Mouse (Mus musculus): ENCODE measurements around the gene Smarca4. TPM values are rescaled to one million over a fixed set of nuclear protein-coding genes. Genes with fewer than 3 reads are reported as not detected.

Gene Smarca4
- total RNA-seq (2014; rRNA removed) (173 and 195 TPM in 2 replicates), polyA plus RNA-seq (2015; fragmentation: Nextera tagmentation; extraction: Ambion mirVana) (80.8 and 84.9 TPM in 2 replicates)

GRCm38 (mm10) chr9:21615617-21616231 lies at the start of gene Smarca4:
Gene Smarca4, plus strand, starts transcription at chr9:21616169.
- Histone ChIP-seq H3K4me2 (ENCODE audit: low read depth, low read length, poor library complexity, severe bottlenecking) (peak within 1 kb of the TSS; percentile 70), H3K9ac (replicated peaks; ENCODE audit: low read length, poor library complexity, severe bottlenecking) (peak within 1 kb of the TSS; percentile 87), H3K4me1 (ENCODE audit: insufficient read depth, low read length) (peaks cover 11% of the 10 kb centered on the region), H3K27ac (ENCODE audit: low read depth, low read length) (peak within 1 kb of the TSS; percentile 96), H3K9me3 (ENCODE audit: low read length) (no peaks in the 10 kb centered on the region), H3K27me3 (ENCODE audit: insufficient read depth, low read length) (no peaks in the 10 kb centered on the region), H3K4me3 (ENCODE audit: low read depth, low read length) (peak within 1 kb of the TSS; percentile 68), H3K36me3 (ENCODE audit: insufficient read depth, low read length) (no peaks in the 10 kb centered on the region)
- WGBS, result 1% methylated on average over 43 of the region's 45 CpGs
- no peak for TF ChIP-seq CTCF (IDR thresholded peaks at IDR 0.05)
- ATAC-seq (ENCODE audit: low FRiP score) (peak; percentile 95), DNase-seq (ENCODE audit: low spot score) (peak; percentile 99)

GRCm38 (mm10) chr9:21566538-21566937 lies 49.4 kb upstream of the Smarca4 start:
- H3K9me3 ChIP-seq (ENCODE audit: low read length), result no peaks in the 10 kb centered on the region
- TF ChIP-seq CTCF (IDR thresholded peaks at IDR 0.05), result no peak
- DNase-seq (ENCODE audit: low spot score), result no peak
- H3K27me3 ChIP-seq (ENCODE audit: insufficient read depth, low read length), result no peaks in the 10 kb centered on the region
- no peaks in the 10 kb centered on the region for H3K4me1 ChIP-seq (ENCODE audit: insufficient read depth, low read length)
- no peak overlapping the region for H3K4me3 ChIP-seq (ENCODE audit: low read depth, low read length)
- no peak for ATAC-seq (ENCODE audit: low FRiP score)
- WGBS, result 94% methylated on average over 1 of the region's 1 CpGs
- no peak overlapping the region for H3K4me2 ChIP-seq (ENCODE audit: low read depth, low read length, poor library complexity, severe bottlenecking)
- H3K9ac ChIP-seq (replicated peaks; ENCODE audit: low read length, poor library complexity, severe bottlenecking), result no peak overlapping the region
- no peak overlapping the region for H3K27ac ChIP-seq (ENCODE audit: low read depth, low read length)
- H3K36me3 ChIP-seq (ENCODE audit: insufficient read depth, low read length), result peaks cover 27% of the 10 kb centered on the region; the same call in 1 of the 2 replicates

- Histone ChIP-seq H3K9me3 (ENCODE audit: low read length) (no peaks in the 10 kb centered on the region), H3K27me3 (ENCODE audit: insufficient read depth, low read length) (no peaks in the 10 kb centered on the region), H3K4me2 (ENCODE audit: low read depth, low read length, poor library complexity, severe bottlenecking) (no peak overlapping the region), H3K36me3 (ENCODE audit: insufficient read depth, low read length) (peaks cover 31% of the 10 kb centered on the region), H3K9ac (replicated peaks; ENCODE audit: low read length, poor library complexity, severe bottlenecking) (no peak overlapping the region), H3K4me1 (ENCODE audit: insufficient read depth, low read length) (no peaks in the 10 kb centered on the region), H3K27ac (ENCODE audit: low read depth, low read length) (no peak overlapping the region), H3K4me3 (ENCODE audit: low read depth, low read length) (no peak overlapping the region)
- TF ChIP-seq CTCF (IDR thresholded peaks at IDR 0.05), result no peak
- no peak for DNase-seq (ENCODE audit: low spot score)
- WGBS, result 93% methylated on average over 2 of the region's 2 CpGs
- ATAC-seq (ENCODE audit: low FRiP score), result no peak
Observed at GRCm38 (mm10) chr9:21567051-21567450, 48.9 kb upstream of the Smarca4 start.

DNA sequence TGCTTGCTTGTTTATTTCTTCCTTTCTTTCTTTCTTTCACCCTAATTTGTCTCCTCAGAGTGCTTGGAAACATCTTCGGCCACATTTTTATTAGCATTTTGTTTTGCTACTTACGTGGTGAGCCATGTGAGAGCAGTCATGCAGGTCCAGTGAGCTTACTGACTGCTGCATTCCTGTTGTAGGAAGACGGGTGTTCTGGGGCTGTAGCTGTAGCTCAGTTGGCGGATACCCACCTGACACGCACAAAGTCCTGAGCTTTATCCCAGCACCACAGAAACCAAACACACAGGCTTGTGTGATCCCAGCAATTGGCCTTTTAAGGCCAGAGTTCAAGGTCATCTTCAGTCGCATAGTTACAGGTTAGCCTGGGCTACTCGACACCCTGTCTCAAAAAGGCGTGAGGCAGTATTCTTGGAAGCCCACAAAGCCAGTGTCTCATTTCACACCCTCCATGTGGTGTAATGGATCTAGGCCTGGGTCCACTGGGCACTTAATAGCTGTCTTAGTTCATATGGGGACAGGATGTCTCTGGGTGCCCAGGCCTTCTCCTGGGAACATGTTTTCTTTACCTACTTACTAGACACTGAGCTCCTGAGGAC lies 47.2 kb upstream of the Smarca4 start:
- Histone ChIP-seq H3K4me2 (ENCODE audit: low read depth, low read length, poor library complexity, severe bottlenecking) (no peak overlapping the region), H3K36me3 (ENCODE audit: insufficient read depth, low read length) (peaks cover 39% of the 10 kb centered on the region), H3K9ac (replicated peaks; ENCODE audit: low read length, poor library complexity, severe bottlenecking) (no peak overlapping the region), H3K9me3 (ENCODE audit: low read length) (no peaks in the 10 kb centered on the region), H3K27me3 (ENCODE audit: insufficient read depth, low read length) (no peaks in the 10 kb centered on the region), H3K4me1 (ENCODE audit: insufficient read depth, low read length) (no peaks in the 10 kb centered on the region), H3K4me3 (ENCODE audit: low read depth, low read length) (no peak overlapping the region), H3K27ac (ENCODE audit: low read depth, low read length) (no peak overlapping the region)
- 89% methylated on average over 8 of the region's 8 CpGs for WGBS
- TF ChIP-seq CTCF (IDR thresholded peaks at IDR 0.05), result no peak
- ATAC-seq (ENCODE audit: low FRiP score) (no peak), DNase-seq (ENCODE audit: low spot score) (no peak)

DNA sequence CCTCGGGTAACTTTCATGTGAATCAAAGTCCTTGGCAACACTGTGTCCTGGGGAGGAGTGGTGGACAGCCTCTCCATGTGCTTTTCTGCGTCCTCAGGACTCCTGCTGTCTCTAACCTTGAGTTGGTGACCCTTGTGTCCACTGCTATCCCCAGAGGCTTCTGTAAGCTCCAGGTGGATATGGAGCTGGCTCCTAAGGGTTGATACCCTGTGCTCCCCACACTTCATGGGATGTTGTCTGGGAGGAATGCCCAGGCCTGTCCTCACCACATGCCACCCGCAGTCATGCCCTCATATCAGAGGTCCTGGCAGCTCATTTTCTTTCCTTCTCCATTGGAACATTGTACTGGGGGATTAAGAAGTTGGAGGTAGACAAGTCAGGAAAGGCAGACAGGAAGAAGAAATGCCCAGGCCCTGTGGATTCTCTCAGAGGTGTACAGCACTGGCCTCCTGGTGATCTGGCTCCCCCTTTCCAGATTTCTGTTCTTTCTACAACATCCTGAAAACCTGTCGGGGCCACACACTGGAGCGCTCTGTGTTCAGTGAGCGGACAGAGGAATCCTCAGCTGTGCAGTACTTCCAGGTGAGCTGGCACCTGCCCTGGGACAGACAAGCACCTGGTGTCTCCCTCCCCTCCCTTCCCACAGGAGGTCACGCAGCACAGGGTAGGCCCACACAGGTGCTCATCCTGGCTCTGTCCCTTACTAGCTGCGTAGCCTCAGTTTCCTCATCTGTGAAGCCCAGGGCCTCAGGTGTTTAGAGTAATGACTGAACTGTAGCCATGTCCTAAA lies 41.8 kb upstream of the Smarca4 start:
- ATAC-seq (ENCODE audit: low FRiP score), result no peak; the same call in 1 of the 2 replicates
- no peak for TF ChIP-seq CTCF (IDR thresholded peaks at IDR 0.05)
- WGBS, result 96% methylated on average over 8 of the region's 8 CpGs

DNA sequence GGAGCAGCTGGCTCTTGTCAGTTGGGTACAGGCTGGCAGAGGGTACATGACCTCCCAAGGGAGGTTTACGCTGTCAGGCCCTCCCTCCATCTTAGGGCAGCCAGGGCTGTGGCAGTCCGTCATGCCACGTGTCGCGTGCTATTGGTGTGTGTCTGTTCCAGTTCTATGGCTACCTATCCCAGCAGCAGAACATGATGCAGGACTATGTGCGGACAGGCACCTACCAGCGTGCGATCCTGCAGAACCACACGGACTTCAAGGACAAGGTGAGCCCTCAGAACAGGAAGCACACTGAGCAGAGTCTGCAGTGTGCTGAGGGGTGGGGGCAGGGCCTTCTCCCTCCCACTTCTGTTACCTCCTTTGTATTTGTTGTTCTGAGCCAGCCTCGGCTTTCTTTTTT lies 40.7 kb upstream of the Smarca4 start:
- 97% methylated on average over 10 of the region's 10 CpGs for WGBS
- H3K27ac ChIP-seq (ENCODE audit: low read depth, low read length), result no peak overlapping the region
- no peak overlapping the region for H3K9ac ChIP-seq (replicated peaks; ENCODE audit: low read length, poor library complexity, severe bottlenecking)
- no peaks in the 10 kb centered on the region for H3K9me3 ChIP-seq (ENCODE audit: low read length)
- no peak overlapping the region for H3K4me2 ChIP-seq (ENCODE audit: low read depth, low read length, poor library complexity, severe bottlenecking)
- no peaks in the 10 kb centered on the region for H3K4me1 ChIP-seq (ENCODE audit: insufficient read depth, low read length)
- DNase-seq (ENCODE audit: low spot score) (no peak), ATAC-seq (ENCODE audit: low FRiP score) (no peak)
- H3K4me3 ChIP-seq (ENCODE audit: low read depth, low read length), result no peak overlapping the region
- no peak for TF ChIP-seq CTCF (IDR thresholded peaks at IDR 0.05)
- H3K27me3 ChIP-seq (ENCODE audit: insufficient read depth, low read length), result no peaks in the 10 kb centered on the region
- H3K36me3 ChIP-seq (ENCODE audit: insufficient read depth, low read length), result peaks cover 75% of the 10 kb centered on the region

More for the DNA sequence above, 41.8 kb upstream of the Smarca4 start:
- Histone ChIP-seq H3K4me1 (ENCODE audit: insufficient read depth, low read length) (no peaks in the 10 kb centered on the region), H3K27me3 (ENCODE audit: insufficient read depth, low read length) (no peaks in the 10 kb centered on the region), H3K4me2 (ENCODE audit: low read depth, low read length, poor library complexity, severe bottlenecking) (no peak overlapping the region), H3K9ac (replicated peaks; ENCODE audit: low read length, poor library complexity, severe bottlenecking) (no peak overlapping the region), H3K4me3 (ENCODE audit: low read depth, low read length) (no peak overlapping the region), H3K9me3 (ENCODE audit: low read length) (no peaks in the 10 kb centered on the region), H3K36me3 (ENCODE audit: insufficient read depth, low read length) (peaks cover 74% of the 10 kb centered on the region), H3K27ac (ENCODE audit: low read depth, low read length) (no peak overlapping the region)
- no peak for DNase-seq (ENCODE audit: low spot score)

Measured in midbrain, postnatal 0 days (tissue).